15 mouse cellular contexts compared by ENCODE assay signal in genomic region chr6:145110786-145111185, GRCm38 (mm10). TPM values are rescaled to one million over a fixed set of nuclear protein-coding genes. Genes with fewer than 3 reads are reported as not detected.
"Had no signal": no experiment of that assay in that cellular context is flagged by ENCODE, and none has a peak within 500 bp of the region (broad histone marks: within the 10 kb centered on the region; RNA-seq: fewer than 3 reads in every experiment).

No protein-coding gene starts in this region.

- H3K27me3 ChIP-seq: neural tube, embryonic 13.5 days; neural tube, embryonic 15.5 days; stomach, embryonic 15.5 days had no signal

- DNase-seq: right cerebral cortex, adult 18-20 months; right cerebral cortex, postnatal 14 days; right cerebral cortex, postnatal 25 days; right cerebral cortex, postnatal 4 days; spleen, adult 18-20 months; thymus, adult 18-20 months; thymus, adult 2 months; thymus, postnatal 14 days; thymus, postnatal 25 days; thymus, postnatal 36 days; thymus, postnatal 4 days had no signal

RNA-seq across cellular contexts. Expression of gene Bcat1, which starts 34.8 kb away (rescaled TPM):
- total RNA-seq: neutrophil, adult 5-6 weeks had no signal
